Mouse (Mus musculus) kidney, embryonic 14.5 days (tissue): Measurements from ENCODE around the gene Itsn2. TPM values are rescaled to one million over a fixed set of nuclear protein-coding genes. Genes with fewer than 3 reads are reported as not detected.

ENCODE experiments used
- ATAC-seq: fragments of 200-750 bp; cut with Nextera tagmentation; 2 replicates; pipeline ENCODE4 v1.8.0; 2017; ENCODE audit warnings: moderate number of reproducible peaks, mild to moderate bottlenecking, moderate TSS enrichment, moderate library complexity; ENCODE audit not compliant: low FRiP score, low TSS enrichment
- H3K27ac ChIP-seq: fragments of 300-500 bp; sonication (generic); 2 replicates; pipeline ENCODE4 v1.5.1; 2014; ENCODE audit warnings: low read depth, mild to moderate bottlenecking, low read length, moderate library complexity, mixed read lengths
- H3K27me3 ChIP-seq: fragments of 300-500 bp; sonication (generic); 2 replicates; pipeline ENCODE4 v1.6.1; 2014; ENCODE audit warnings: mild to moderate bottlenecking, low read length; ENCODE audit not compliant: control insufficient read depth, insufficient read depth
- H3K36me3 ChIP-seq: fragments of 300-500 bp; sonication (generic); 2 replicates; pipeline ENCODE4 v1.6.1; 2014; ENCODE audit warnings: low read length, mixed read lengths; ENCODE audit not compliant: control insufficient read depth, insufficient read depth
- H3K4me1 ChIP-seq: fragments of 300-500 bp; sonication (generic); 2 replicates; pipeline ENCODE4 v1.6.1; 2014; ENCODE audit warnings: low read length, mixed read lengths; ENCODE audit not compliant: control insufficient read depth, insufficient read depth
- H3K4me2 ChIP-seq: fragments of 300-500 bp; sonication (generic); replicated peaks from 2 replicates; pipeline ENCODE4 v1.6.1; 2014; ENCODE audit warnings: low read depth, mild to moderate bottlenecking, low read length
- H3K4me3 ChIP-seq: fragments of 300-500 bp; sonication (generic); 2 replicates; pipeline ENCODE4 v1.5.1; 2014; ENCODE audit warnings: mild to moderate bottlenecking, low read length
- H3K9ac ChIP-seq: fragments of 300-500 bp; sonication (generic); 2 replicates; pipeline ENCODE4 v1.6.1; 2014; ENCODE audit warnings: low read depth, mild to moderate bottlenecking, low read length, moderate library complexity
- H3K9me3 ChIP-seq: fragments of 300-500 bp; sonication (generic); 2 replicates; pipeline ENCODE4 v1.6.1; 2016; ENCODE audit warnings: low read length; ENCODE audit not compliant: control insufficient read depth
- WGBS: fragments of 180-500 bp; shearing (Covaris S2); extraction: QIAGEN DNeasy Blood & Tissue Kit; methylation state at CpG from one replicate; pipeline ENCODE4 v1.1.7; 2014; 5-methylcytosine and 5-hydroxymethylcytosine counted together
- polyA plus RNA-seq: library from polyadenylated mRNA; unstranded; fragments of >200 nt; fragmentation: Nextera tagmentation; extraction: Ambion mirVana; gene quantifications from 2 replicates; pipeline ENCODE4 v1.2.1, GENCODE M21; 2014

The Itsn2 gene
- polyA plus RNA-seq, 1 experiment from 2014 or later, result 46.8 TPM

- H3K9ac ChIP-seq, result peak overlapping the region; percentile 94
- no peaks in the 10 kb centered on the region for H3K27me3 ChIP-seq
- H3K27ac ChIP-seq, result peak overlapping the region; percentile 57; the same call in 1 of the 2 replicates
- peak; percentile 87 for ATAC-seq
- peak overlapping the region; percentile 76 for H3K4me2 ChIP-seq
- peak overlapping the region; percentile 89 for H3K4me3 ChIP-seq
- no peaks in the 10 kb centered on the region for H3K36me3 ChIP-seq
- H3K4me1 ChIP-seq, result peaks cover 9% of the 10 kb centered on the region; the same call in 1 of the 2 replicates
- H3K9me3 ChIP-seq, result no peaks in the 10 kb centered on the region
- WGBS, result under 1% methylated on average over 55 of the region's 80 CpGs
Observed at GRCm38 (mm10) chr12:4593166-4593929, 910 bp downstream of the Itsn2 start.

DNA sequence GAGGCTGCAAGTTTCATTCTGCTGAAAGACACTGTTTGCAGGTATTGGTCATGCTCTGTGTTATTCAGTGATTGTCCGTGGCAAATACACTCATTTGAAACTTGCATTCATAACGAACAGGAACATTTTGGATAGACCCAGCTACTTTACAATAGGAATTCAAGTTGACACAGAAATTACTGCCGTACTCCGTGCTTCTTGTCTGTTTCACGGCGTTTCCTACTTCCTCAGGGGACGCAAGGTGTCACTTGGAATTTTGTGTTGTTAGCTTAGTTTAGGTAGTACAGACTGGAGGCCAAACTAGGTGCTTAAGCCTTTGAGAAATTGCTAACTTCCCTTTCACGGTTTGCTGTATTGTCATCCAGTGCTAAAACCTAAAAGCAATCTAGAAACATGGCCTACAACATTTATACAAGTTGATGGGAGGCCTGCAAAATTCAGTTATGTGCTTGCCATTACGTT is 1.5 kb downstream of the Itsn2 start:
- no peak for ATAC-seq
- Histone ChIP-seq H3K36me3 (no peaks in the 10 kb centered on the region), H3K27ac (no peak overlapping the region), H3K27me3 (no peaks in the 10 kb centered on the region), H3K9ac (peak overlapping the region; percentile 94), H3K4me3 (peak overlapping the region; percentile 89), H3K4me2 (peak overlapping the region; percentile 76), H3K4me1 (peaks cover 13% of the 10 kb centered on the region; the same call in 1 of the 2 replicates), H3K9me3 (no peaks in the 10 kb centered on the region)
- WGBS, result 64% methylated on average over 9 of the region's 9 CpGs

- Histone ChIP-seq H3K9ac (no peak overlapping the region), H3K9me3 (no peaks in the 10 kb centered on the region), H3K36me3 (no peaks in the 10 kb centered on the region), H3K4me1 (peaks cover 13% of the 10 kb centered on the region; the same call in 1 of the 2 replicates), H3K4me2 (no peak overlapping the region; the same call in 1 of the 2 replicates), H3K27me3 (no peaks in the 10 kb centered on the region), H3K27ac (no peak overlapping the region), H3K4me3 (no peak overlapping the region)
- ATAC-seq, result no peak
- WGBS, result 59% methylated on average over 6 of the region's 6 CpGs
Observed at GRCm38 (mm10) chr12:4595055-4595454, 2.6 kb downstream of the Itsn2 start.

GRCm38 (mm10) chr12:4598666-4599428 is 6.4 kb downstream of the Itsn2 start:
- Histone ChIP-seq H3K4me2 (no peak overlapping the region), H3K9ac (no peak overlapping the region), H3K4me1 (peaks cover 9% of the 10 kb centered on the region; the same call in 1 of the 2 replicates), H3K36me3 (no peaks in the 10 kb centered on the region), H3K4me3 (no peak overlapping the region), H3K9me3 (no peaks in the 10 kb centered on the region), H3K27me3 (no peaks in the 10 kb centered on the region), H3K27ac (no peak overlapping the region)
- 52% methylated on average over 8 of the region's 8 CpGs for WGBS
- no peak for ATAC-seq

- WGBS, result 62% methylated on average over 4 of the region's 4 CpGs
- no peak overlapping the region for H3K4me2 ChIP-seq
- no peak for ATAC-seq
Observed at GRCm38 (mm10) chr12:4599713-4600112, 7.3 kb downstream of the Itsn2 start.

DNA sequence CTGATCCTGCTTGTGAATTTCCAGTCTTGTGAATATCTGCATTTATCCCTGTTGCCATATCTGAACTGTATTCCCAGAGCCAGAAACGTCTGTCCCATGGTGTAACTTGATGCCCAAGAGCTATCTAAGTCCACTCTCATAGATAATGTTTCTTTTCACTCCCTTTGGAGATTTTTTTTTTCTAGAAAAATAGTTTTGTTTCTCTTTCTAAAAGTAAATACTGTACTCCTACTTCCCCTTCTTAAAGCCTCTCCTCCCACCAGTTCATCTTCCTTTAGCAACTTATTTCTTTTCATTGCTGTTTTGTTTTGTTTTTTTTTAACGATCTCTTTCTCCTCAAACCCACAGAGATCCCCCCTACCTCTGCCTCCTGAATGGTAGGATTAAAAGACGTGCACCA is 14.2 kb downstream of the Itsn2 start:
- Histone ChIP-seq H3K9ac (no peak overlapping the region), H3K36me3 (no peaks in the 10 kb centered on the region), H3K4me2 (no peak overlapping the region), H3K4me3 (no peak overlapping the region), H3K27ac (no peak overlapping the region), H3K27me3 (no peaks in the 10 kb centered on the region), H3K9me3 (no peaks in the 10 kb centered on the region), H3K4me1 (0 out of 2 replicates have a peak, but pooled peaks cover 5% of the 10 kb centered on the region)
- no peak for ATAC-seq
- 24% methylated on average over 3 of the region's 3 CpGs for WGBS

More at GRCm38 (mm10) chr12:4599713-4600112, 7.3 kb downstream of the Itsn2 start:
- Histone ChIP-seq H3K9ac (no peak overlapping the region), H3K27ac (no peak overlapping the region), H3K4me3 (no peak overlapping the region), H3K9me3 (no peaks in the 10 kb centered on the region), H3K36me3 (no peaks in the 10 kb centered on the region), H3K27me3 (no peaks in the 10 kb centered on the region), H3K4me1 (peaks cover 4% of the 10 kb centered on the region; the same call in 1 of the 2 replicates)

DNA sequence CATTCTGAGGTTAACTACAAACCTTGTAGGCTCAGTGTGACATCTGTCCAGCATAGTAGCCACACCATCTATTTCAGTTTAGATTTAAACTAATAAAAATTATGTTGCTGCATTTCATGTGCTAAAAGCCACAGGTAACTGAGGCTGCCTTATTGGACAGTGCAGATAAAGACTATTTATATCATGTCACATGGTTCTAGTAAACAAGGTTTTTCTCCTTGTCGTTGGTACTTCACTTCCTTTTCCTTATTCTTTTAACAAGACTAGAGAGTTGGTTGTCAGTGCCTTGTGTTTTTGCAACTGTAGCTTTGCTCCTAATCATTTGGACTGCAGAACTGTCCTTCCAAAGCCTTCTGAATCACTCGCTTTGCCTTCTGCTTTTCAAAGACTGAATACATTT is 22.3 kb downstream of the Itsn2 start:
- 86% methylated on average over 2 of the region's 2 CpGs for WGBS
- no peak for ATAC-seq
- Histone ChIP-seq H3K4me2 (no peak overlapping the region), H3K9me3 (no peaks in the 10 kb centered on the region), H3K4me3 (no peak overlapping the region), H3K27me3 (no peaks in the 10 kb centered on the region), H3K4me1 (no peaks in the 10 kb centered on the region), H3K9ac (no peak overlapping the region), H3K27ac (no peak overlapping the region), H3K36me3 (no peaks in the 10 kb centered on the region)

DNA sequence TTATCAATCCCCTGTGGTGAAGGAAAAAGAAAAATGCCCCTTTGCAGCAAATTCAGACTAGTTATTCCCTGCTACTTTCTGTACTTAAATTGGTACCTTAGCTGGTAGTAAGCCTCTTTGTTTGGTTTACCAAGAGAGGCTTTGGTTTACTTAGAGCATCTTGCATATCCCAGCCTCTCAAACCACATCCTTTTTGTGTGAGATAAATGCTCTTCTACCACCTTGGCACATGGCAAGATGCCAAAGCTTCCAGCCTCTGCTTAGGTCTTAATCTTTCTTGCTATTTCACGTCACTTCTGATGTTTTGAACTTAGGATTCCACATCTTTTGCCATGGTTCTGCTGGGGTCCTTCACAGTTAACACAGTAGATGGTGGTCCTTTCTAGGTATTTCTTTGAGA is 31.8 kb downstream of the Itsn2 start:
- Histone ChIP-seq H3K36me3 (no peaks in the 10 kb centered on the region), H3K9ac (no peak overlapping the region), H3K4me2 (no peak overlapping the region), H3K9me3 (no peaks in the 10 kb centered on the region), H3K4me3 (no peak overlapping the region), H3K27me3 (no peaks in the 10 kb centered on the region), H3K4me1 (no peaks in the 10 kb centered on the region), H3K27ac (no peak overlapping the region)
- no peak for ATAC-seq
- 92% methylated on average over 1 of the region's 1 CpGs for WGBS

DNA sequence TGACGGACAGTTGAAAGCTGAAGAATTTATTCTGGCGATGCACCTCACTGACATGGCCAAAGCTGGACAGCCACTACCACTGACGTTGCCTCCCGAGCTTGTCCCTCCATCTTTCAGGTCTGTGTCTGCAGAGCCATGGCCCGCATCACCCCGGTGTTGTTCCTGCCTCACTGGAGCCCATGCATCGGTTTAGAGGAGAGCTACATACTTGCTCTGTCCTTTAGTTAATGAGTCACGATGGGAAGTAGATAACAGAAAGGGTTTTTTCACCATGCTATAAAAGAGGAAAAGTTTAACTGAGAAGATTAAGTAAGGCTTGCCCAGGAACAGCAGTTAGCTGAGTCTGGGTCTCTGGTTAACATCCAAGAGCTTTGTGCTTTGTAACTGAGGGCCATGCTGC is 40.5 kb downstream of the Itsn2 start:
- Histone ChIP-seq H3K27me3 (no peaks in the 10 kb centered on the region), H3K9ac (no peak overlapping the region), H3K36me3 (peaks cover 49% of the 10 kb centered on the region), H3K4me1 (no peaks in the 10 kb centered on the region), H3K4me3 (no peak overlapping the region), H3K27ac (no peak overlapping the region), H3K4me2 (no peak overlapping the region), H3K9me3 (no peaks in the 10 kb centered on the region)
- no peak for ATAC-seq
- 89% methylated on average over 8 of the region's 8 CpGs for WGBS
